Mouse (Mus musculus): ENCODE data around the gene Rps7. TPM values are rescaled to one million over a fixed set of nuclear protein-coding genes. Genes with fewer than 3 reads are reported as not detected.

The Rps7 gene
- polyA plus RNA-seq, 1 experiment = 286 TPM

GRCm38 (mm10) chr12:28598110-28598509, 37.6 kb downstream of the Rps7 start:
- DNase-seq = no peak
- no peaks in the 10 kb centered on the region for H3K36me3 ChIP-seq (ENCODE audit: control insufficient read depth, insufficient read depth, low read length)
- H3K4me3 ChIP-seq (ENCODE audit: insufficient read depth, low read depth, low read length) = no peak overlapping the region
- no peak overlapping the region for H3K27ac ChIP-seq (ENCODE audit: insufficient read depth, low read depth, low read length)
- WGBS = 58% methylated on average over 3 of the region's 3 CpGs
- H3K27me3 ChIP-seq (replicated peaks; ENCODE audit: control insufficient read depth, insufficient read depth, low read length) = no peaks in the 10 kb centered on the region
- TF ChIP-seq CTCF (conservative IDR thresholded peaks at IDR 0.05; ENCODE audit: insufficient read depth, insufficient read length, low read depth, low read length) = no peak
- no peak for TF ChIP-seq POLR2A (IDR thresholded peaks at IDR 0.05; ENCODE audit: low read depth, low read length)
- H3K4me1 ChIP-seq (ENCODE audit: control insufficient read depth, insufficient read depth, low read length) = no peaks in the 10 kb centered on the region

GRCm38 (mm10) chr12:28597699-28598098, 38.1 kb downstream of the Rps7 start:
- no peaks in the 10 kb centered on the region for H3K27me3 ChIP-seq (replicated peaks; ENCODE audit: control insufficient read depth, insufficient read depth, low read length)
- 60% methylated on average over 9 of the region's 9 CpGs for WGBS
- H3K36me3 ChIP-seq (ENCODE audit: control insufficient read depth, insufficient read depth, low read length) = no peaks in the 10 kb centered on the region
- no peak overlapping the region for H3K27ac ChIP-seq (ENCODE audit: insufficient read depth, low read depth, low read length)
- H3K4me3 ChIP-seq (ENCODE audit: insufficient read depth, low read depth, low read length) = no peak overlapping the region
- no peak for DNase-seq
- TF ChIP-seq POLR2A (IDR thresholded peaks at IDR 0.05; ENCODE audit: low read depth, low read length) (no peak), CTCF (conservative IDR thresholded peaks at IDR 0.05; ENCODE audit: insufficient read depth, insufficient read length, low read depth, low read length) (no peak)
- H3K4me1 ChIP-seq (ENCODE audit: control insufficient read depth, insufficient read depth, low read length) = no peaks in the 10 kb centered on the region

GRCm38 (mm10) chr12:28596851-28597250, 38.9 kb downstream of the Rps7 start:
- no peaks in the 10 kb centered on the region for H3K36me3 ChIP-seq (ENCODE audit: control insufficient read depth, insufficient read depth, low read length)
- no peak for DNase-seq
- H3K4me1 ChIP-seq (ENCODE audit: control insufficient read depth, insufficient read depth, low read length) = no peaks in the 10 kb centered on the region
- TF ChIP-seq CTCF (conservative IDR thresholded peaks at IDR 0.05; ENCODE audit: insufficient read depth, insufficient read length, low read depth, low read length) = no peak
- TF ChIP-seq POLR2A (IDR thresholded peaks at IDR 0.05; ENCODE audit: low read depth, low read length) = no peak
- no peaks in the 10 kb centered on the region for H3K27me3 ChIP-seq (replicated peaks; ENCODE audit: control insufficient read depth, insufficient read depth, low read length)
- H3K4me3 ChIP-seq (ENCODE audit: insufficient read depth, low read depth, low read length) = no peak overlapping the region
- H3K27ac ChIP-seq (ENCODE audit: insufficient read depth, low read depth, low read length) = no peak overlapping the region

- WGBS = 45% methylated on average over 13 of the region's 13 CpGs
- H3K4me1 ChIP-seq (ENCODE audit: control insufficient read depth, insufficient read depth, low read length) = no peaks in the 10 kb centered on the region
- TF ChIP-seq CTCF (conservative IDR thresholded peaks at IDR 0.05; ENCODE audit: insufficient read depth, insufficient read length, low read depth, low read length) = no peak
- no peak for TF ChIP-seq POLR2A (IDR thresholded peaks at IDR 0.05; ENCODE audit: low read depth, low read length)
Observed at GRCm38 (mm10) chr12:28590428-28590827, 45.3 kb downstream of the Rps7 start.

GRCm38 (mm10) chr12:28589090-28589868, 46.5 kb downstream of the Rps7 start:
- no peak overlapping the region for H3K27ac ChIP-seq (ENCODE audit: insufficient read depth, low read depth, low read length)
- TF ChIP-seq CTCF (conservative IDR thresholded peaks at IDR 0.05; ENCODE audit: insufficient read depth, insufficient read length, low read depth, low read length) = peak; percentile 93
- TF ChIP-seq POLR2A (IDR thresholded peaks at IDR 0.05; ENCODE audit: low read depth, low read length) = no peak
- peak overlapping the region; percentile 40; the same call in 1 of the 2 replicates for H3K4me3 ChIP-seq (ENCODE audit: insufficient read depth, low read depth, low read length)
- 9% methylated on average over 24 of the region's 24 CpGs for WGBS
- no peaks in the 10 kb centered on the region for H3K36me3 ChIP-seq (ENCODE audit: control insufficient read depth, insufficient read depth, low read length)
- no peaks in the 10 kb centered on the region for H3K4me1 ChIP-seq (ENCODE audit: control insufficient read depth, insufficient read depth, low read length)
- DNase-seq = peak; percentile 85
- H3K27me3 ChIP-seq (replicated peaks; ENCODE audit: control insufficient read depth, insufficient read depth, low read length) = no peaks in the 10 kb centered on the region

More at GRCm38 (mm10) chr12:28590428-28590827, 45.3 kb downstream of the Rps7 start:
- DNase-seq = no peak
- H3K36me3 ChIP-seq (ENCODE audit: control insufficient read depth, insufficient read depth, low read length) = no peaks in the 10 kb centered on the region
- H3K4me3 ChIP-seq (ENCODE audit: insufficient read depth, low read depth, low read length) = no peak overlapping the region
- H3K27me3 ChIP-seq (replicated peaks; ENCODE audit: control insufficient read depth, insufficient read depth, low read length) = no peaks in the 10 kb centered on the region
- H3K27ac ChIP-seq (ENCODE audit: insufficient read depth, low read depth, low read length) = no peak overlapping the region

- 79% methylated on average over 6 of the region's 6 CpGs for WGBS
- H3K4me1 ChIP-seq (ENCODE audit: control insufficient read depth, insufficient read depth, low read length) = no peaks in the 10 kb centered on the region
- H3K27me3 ChIP-seq (replicated peaks; ENCODE audit: control insufficient read depth, insufficient read depth, low read length) = no peaks in the 10 kb centered on the region
- H3K36me3 ChIP-seq (ENCODE audit: control insufficient read depth, insufficient read depth, low read length) = no peaks in the 10 kb centered on the region
- H3K27ac ChIP-seq (ENCODE audit: insufficient read depth, low read depth, low read length) = no peak overlapping the region
- no peak for DNase-seq
- TF ChIP-seq CTCF (conservative IDR thresholded peaks at IDR 0.05; ENCODE audit: insufficient read depth, insufficient read length, low read depth, low read length) = no peak
- no peak for TF ChIP-seq POLR2A (IDR thresholded peaks at IDR 0.05; ENCODE audit: low read depth, low read length)
- no peak overlapping the region for H3K4me3 ChIP-seq (ENCODE audit: insufficient read depth, low read depth, low read length)
Observed at GRCm38 (mm10) chr12:28587949-28588348, 47.8 kb downstream of the Rps7 start.

GRCm38 (mm10) chr12:28584036-28584435, 51.7 kb downstream of the Rps7 start:
- TF ChIP-seq CTCF (conservative IDR thresholded peaks at IDR 0.05; ENCODE audit: insufficient read depth, insufficient read length, low read depth, low read length) = no peak
- no peaks in the 10 kb centered on the region for H3K27me3 ChIP-seq (replicated peaks; ENCODE audit: control insufficient read depth, insufficient read depth, low read length)
- no peaks in the 10 kb centered on the region for H3K4me1 ChIP-seq (ENCODE audit: control insufficient read depth, insufficient read depth, low read length)
- no peak for DNase-seq
- no peak overlapping the region for H3K27ac ChIP-seq (ENCODE audit: insufficient read depth, low read depth, low read length)
- no peak overlapping the region for H3K4me3 ChIP-seq (ENCODE audit: insufficient read depth, low read depth, low read length)
- 56% methylated on average over 3 of the region's 3 CpGs for WGBS
- H3K36me3 ChIP-seq (ENCODE audit: control insufficient read depth, insufficient read depth, low read length) = no peaks in the 10 kb centered on the region

Measured in kidney, adult 2 months (tissue).